ENCODE assay signal across 24 mouse cellular contexts in genomic region chr9:27286859-27287258, GRCm38 (mm10). TPM values are rescaled to one million over a fixed set of nuclear protein-coding genes. Genes with fewer than 3 reads are reported as not detected.
"Had no signal": no experiment of that assay in that cellular context is flagged by ENCODE, and none has a peak within 500 bp of the region (broad histone marks: within the 10 kb centered on the region; RNA-seq: fewer than 3 reads in every experiment).

No protein-coding gene starts in this region.

- H3K4me1 ChIP-seq: limb, embryonic 10.5 days; liver, embryonic 12.5 days; liver, embryonic 13.5 days; liver, embryonic 15.5 days; megakaryocyte, embryonic 14.5 days had no signal

- H3K27ac ChIP-seq: limb, embryonic 10.5 days; limb, embryonic 12.5 days; limb, embryonic 13.5 days; limb, embryonic 15.5 days; liver, embryonic 12.5 days; liver, embryonic 13.5 days; liver, embryonic 14.5 days; liver, embryonic 15.5 days; lung, embryonic 15.5 days; macrophage; midbrain, embryonic 10.5 days; midbrain, embryonic 12.5 days; midbrain, embryonic 13.5 days; midbrain, embryonic 15.5 days had no signal

- H3K4me2 ChIP-seq: limb, embryonic 12.5 days; limb, embryonic 13.5 days; limb, embryonic 15.5 days; liver, embryonic 11.5 days; liver, embryonic 12.5 days; liver, embryonic 13.5 days; liver, embryonic 15.5 days; lung, embryonic 14.5 days; lung, embryonic 15.5 days; midbrain, embryonic 11.5 days; midbrain, embryonic 12.5 days; midbrain, embryonic 13.5 days; midbrain, embryonic 15.5 days had no signal

- H3K9ac ChIP-seq: limb, embryonic 12.5 days; limb, embryonic 13.5 days; limb, embryonic 15.5 days; liver, embryonic 12.5 days; liver, embryonic 13.5 days; liver, embryonic 14.5 days; liver, embryonic 15.5 days; liver, postnatal 0 days; lung, embryonic 14.5 days; lung, embryonic 15.5 days; midbrain, embryonic 12.5 days; midbrain, embryonic 13.5 days; midbrain, embryonic 15.5 days had no signal

- H3K9me3 ChIP-seq: limb, embryonic 10.5 days; limb, embryonic 12.5 days; limb, embryonic 13.5 days; limb, embryonic 15.5 days; liver, embryonic 12.5 days; liver, embryonic 13.5 days; liver, embryonic 15.5 days; lung, embryonic 15.5 days; megakaryocyte, embryonic 14.5 days; midbrain, embryonic 10.5 days; midbrain, embryonic 12.5 days; midbrain, embryonic 13.5 days; midbrain, embryonic 15.5 days had no signal

- H3K27me3 ChIP-seq: limb, embryonic 13.5 days; limb, embryonic 15.5 days; liver, embryonic 12.5 days; liver, embryonic 13.5 days; liver, embryonic 15.5 days; lung, embryonic 15.5 days; midbrain, embryonic 15.5 days had no signal

- H3K36me3 ChIP-seq: limb, embryonic 10.5 days; limb, embryonic 12.5 days; limb, embryonic 13.5 days; limb, embryonic 15.5 days; liver, embryonic 12.5 days; liver, embryonic 13.5 days; liver, embryonic 15.5 days; lung, embryonic 15.5 days; midbrain, embryonic 10.5 days; midbrain, embryonic 12.5 days; midbrain, embryonic 13.5 days; midbrain, embryonic 15.5 days had no signal

- ATAC-seq: liver, embryonic 12.5 days; liver, postnatal 0 days; midbrain, embryonic 13.5 days; midbrain, embryonic 15.5 days; midbrain, embryonic 16.5 days had no signal

- H3K4me3 ChIP-seq: limb, embryonic 10.5 days; limb, embryonic 12.5 days; limb, embryonic 13.5 days; limb, embryonic 15.5 days; liver, embryonic 12.5 days; liver, embryonic 13.5 days; liver, embryonic 15.5 days; lung, embryonic 15.5 days; megakaryocyte, embryonic 14.5 days; midbrain, embryonic 10.5 days; midbrain, embryonic 12.5 days; midbrain, embryonic 13.5 days; midbrain, embryonic 15.5 days; myocyte had no signal

- DNase-seq: liver, embryonic 13.5 days; liver, postnatal 0 days; lung, adult 18-20 months had no signal

RNA-seq across cellular contexts. Expression of gene Igsf9b, which starts 12.1 kb away (rescaled TPM):
- total RNA-seq: megakaryocyte-erythroid progenitor cell, adult 5-6 weeks had no signal
- polyA plus RNA-seq: liver, adult 2 months; macrophage had no signal
